Mouse (Mus musculus): ENCODE measurements at regions not wholly inside any gene's neighbourhood (a gene's known extent, or its start where the extent isn't known, plus 50 kb on each side); places are given as distances from the start of the nearest gene placed in this dataset.
"Not testable (repeated sequence)": the region's sequence is repeated elsewhere in the genome, so short reads cannot be mapped to it uniquely, and the experiment has no call there.

- ATAC-seq (replicated peaks; ENCODE audit: low FRiP score, poor library complexity, severe bottlenecking): no peak
Observed at GRCm38 (mm10) chr5:52016992-52017391, 173.3 kb downstream of the Dhx15 start.

GRCm38 (mm10) chr5:52015786-52016185 is 174.5 kb downstream of the Dhx15 start:
- ATAC-seq (replicated peaks; ENCODE audit: low FRiP score, poor library complexity, severe bottlenecking): no peak

DNA sequence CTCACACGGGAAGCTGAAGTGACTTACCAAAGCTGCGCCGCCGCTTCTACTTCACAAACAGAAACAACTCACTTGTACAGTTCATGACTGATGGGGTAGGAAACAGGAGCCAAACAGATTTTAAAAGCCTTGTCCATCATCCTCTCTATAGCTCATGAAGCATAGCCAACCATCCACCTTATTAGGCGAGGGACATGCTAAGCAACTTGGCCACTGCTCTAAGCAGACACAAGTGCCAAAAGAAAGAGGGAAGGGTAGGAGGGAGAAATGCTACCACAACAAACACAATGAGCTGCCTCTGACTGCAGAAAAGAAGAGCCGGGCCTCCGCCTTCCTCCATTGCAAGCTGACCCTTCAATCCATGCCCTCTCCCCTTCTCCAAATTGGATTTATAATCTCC is 179.9 kb downstream of the Dhx15 start:
- no peak for ATAC-seq (replicated peaks; ENCODE audit: low FRiP score, poor library complexity, severe bottlenecking)

- ATAC-seq (replicated peaks; ENCODE audit: low FRiP score, poor library complexity, severe bottlenecking): no peak
Observed at GRCm38 (mm10) chr5:52008942-52009341, 181.4 kb downstream of the Dhx15 start.

DNA sequence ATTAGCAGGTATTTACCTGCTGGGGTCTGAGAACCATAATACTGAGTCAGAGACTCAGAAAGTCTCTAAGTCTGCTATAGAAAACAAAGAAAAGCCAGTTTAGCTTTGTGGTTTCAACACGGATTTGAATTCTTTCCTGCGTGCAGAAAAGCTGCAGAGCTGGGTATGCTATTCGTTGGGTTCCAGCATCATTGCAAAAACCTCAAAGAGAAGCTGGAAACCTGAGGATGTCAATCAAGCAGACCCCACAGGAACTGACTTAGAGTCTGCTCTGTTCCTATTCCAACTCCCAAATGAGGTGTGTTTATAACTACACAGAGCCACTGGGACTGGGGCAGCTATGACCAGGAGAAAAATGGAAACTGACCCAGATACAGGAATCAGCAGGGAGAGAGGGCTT is 183.5 kb downstream of the Dhx15 start:
- ATAC-seq (replicated peaks; ENCODE audit: low FRiP score, poor library complexity, severe bottlenecking): no peak

GRCm38 (mm10) chr5:51990847-51991610 is 199.3 kb downstream of the Dhx15 start:
- no peak for ATAC-seq (replicated peaks; ENCODE audit: low FRiP score, poor library complexity, severe bottlenecking)

- ATAC-seq (replicated peaks; ENCODE audit: low FRiP score, poor library complexity, severe bottlenecking): no peak
Observed at GRCm38 (mm10) chr5:51989396-51989795, 200.9 kb downstream of the Dhx15 start.

GRCm38 (mm10) chr5:51988913-51989312 is 201.4 kb downstream of the Dhx15 start:
- ATAC-seq (replicated peaks; ENCODE audit: low FRiP score, poor library complexity, severe bottlenecking): no peak

DNA sequence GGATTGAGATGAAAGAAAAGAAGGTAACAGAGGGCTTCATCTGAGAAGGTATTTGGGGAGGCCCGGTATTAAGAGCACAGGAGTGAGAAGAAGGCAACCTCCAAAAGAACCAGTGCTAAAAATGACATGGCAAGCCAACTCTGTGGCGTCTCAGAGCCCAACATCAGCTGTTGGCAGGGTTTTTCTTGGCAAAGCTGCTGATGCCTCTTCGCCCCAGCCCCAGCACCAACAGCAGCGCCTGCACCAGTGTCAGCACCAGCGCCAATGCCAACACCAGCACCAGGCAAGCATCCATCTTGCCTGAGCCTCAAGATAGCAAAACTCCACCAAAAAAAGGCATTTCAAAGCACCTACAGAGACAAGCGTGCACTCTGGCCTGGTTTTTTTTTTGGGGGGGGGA is 205.3 kb downstream of the Dhx15 start:
- ATAC-seq (replicated peaks; ENCODE audit: low FRiP score, poor library complexity, severe bottlenecking): no peak

- ATAC-seq (replicated peaks; ENCODE audit: low FRiP score, poor library complexity, severe bottlenecking): no peak
Observed at GRCm38 (mm10) chr5:51982780-51983179, 207.5 kb downstream of the Dhx15 start.

- ATAC-seq (replicated peaks; ENCODE audit: low FRiP score, poor library complexity, severe bottlenecking): no peak
Observed at GRCm38 (mm10) chr5:51980901-51981300, 209.4 kb downstream of the Dhx15 start.

- ATAC-seq (replicated peaks; ENCODE audit: low FRiP score, poor library complexity, severe bottlenecking): no peak
Observed at GRCm38 (mm10) chr5:51952499-51952898, 237.8 kb downstream of the Dhx15 start.

GRCm38 (mm10) chr5:51949996-51950395 is 240.3 kb downstream of the Dhx15 start:
- peak; percentile 66; the same call in 1 of the 2 replicates for ATAC-seq (replicated peaks; ENCODE audit: low FRiP score, poor library complexity, severe bottlenecking)

DNA sequence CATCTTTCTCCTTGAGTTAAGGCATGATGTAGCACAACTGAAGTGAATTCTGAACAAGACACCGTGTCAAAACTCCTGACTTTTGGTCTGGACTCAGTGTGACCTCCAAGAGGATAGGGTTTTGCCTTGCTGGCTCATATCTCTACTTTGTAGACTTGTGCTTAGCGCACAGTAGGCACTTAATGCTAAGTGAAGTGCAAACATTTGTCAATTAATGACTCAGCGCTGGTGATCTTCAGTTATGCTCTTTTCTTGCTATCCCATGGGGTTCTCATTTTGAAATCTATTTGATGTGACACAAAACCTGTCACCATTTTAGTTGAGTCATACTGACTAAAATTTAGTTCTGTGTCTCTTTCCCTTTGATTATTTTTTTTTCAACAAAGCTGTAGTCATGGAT is 244.3 kb downstream of the Dhx15 start:
- no peak for ATAC-seq (replicated peaks; ENCODE audit: low FRiP score, poor library complexity, severe bottlenecking)

DNA sequence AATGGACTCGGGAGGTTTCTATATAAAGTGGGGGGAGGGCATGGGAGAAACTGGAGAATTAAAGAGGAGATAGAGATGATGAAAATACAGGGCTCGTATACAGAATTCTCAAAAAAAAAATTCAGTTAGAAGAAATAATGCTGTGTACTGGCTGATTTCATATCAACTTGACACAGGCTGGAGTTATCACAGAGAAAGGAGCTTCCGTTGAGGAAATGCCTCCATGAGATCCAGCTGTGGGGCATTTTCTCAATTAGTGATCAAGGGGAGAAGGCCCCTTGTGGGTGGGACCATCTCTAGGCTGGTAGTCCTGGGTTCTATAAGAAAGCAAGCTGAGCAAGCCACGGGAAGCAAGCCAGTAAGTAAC is 248.4 kb downstream of the Dhx15 start:
- not testable (repeated sequence) for ATAC-seq (replicated peaks; ENCODE audit: low FRiP score, poor library complexity, severe bottlenecking)

GRCm38 (mm10) chr5:51941255-51941924 is 248.9 kb downstream of the Dhx15 start:
- ATAC-seq (replicated peaks; ENCODE audit: low FRiP score, poor library complexity, severe bottlenecking): peak; percentile 88

DNA sequence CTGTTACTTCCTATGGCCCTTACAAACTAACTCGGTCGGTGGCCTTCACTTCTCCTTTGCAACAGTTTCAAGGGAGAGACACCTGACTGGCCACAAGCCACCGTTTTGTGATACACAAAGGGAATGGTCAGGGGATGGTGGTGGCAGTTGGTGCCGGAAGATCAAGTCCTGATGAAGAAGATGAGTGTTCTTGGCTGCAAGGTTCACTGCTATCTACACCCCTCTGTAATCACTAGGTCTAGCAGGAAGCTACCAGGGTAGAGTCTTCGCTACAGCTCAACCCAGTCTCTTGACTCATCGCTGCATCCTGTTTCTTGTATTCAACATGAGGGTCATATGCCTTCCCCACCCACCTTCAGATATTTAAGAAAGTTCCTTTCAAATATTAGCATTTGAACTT is 251.5 kb downstream of the Dhx15 start:
- no peak for ATAC-seq (replicated peaks; ENCODE audit: low FRiP score, poor library complexity, severe bottlenecking)

DNA sequence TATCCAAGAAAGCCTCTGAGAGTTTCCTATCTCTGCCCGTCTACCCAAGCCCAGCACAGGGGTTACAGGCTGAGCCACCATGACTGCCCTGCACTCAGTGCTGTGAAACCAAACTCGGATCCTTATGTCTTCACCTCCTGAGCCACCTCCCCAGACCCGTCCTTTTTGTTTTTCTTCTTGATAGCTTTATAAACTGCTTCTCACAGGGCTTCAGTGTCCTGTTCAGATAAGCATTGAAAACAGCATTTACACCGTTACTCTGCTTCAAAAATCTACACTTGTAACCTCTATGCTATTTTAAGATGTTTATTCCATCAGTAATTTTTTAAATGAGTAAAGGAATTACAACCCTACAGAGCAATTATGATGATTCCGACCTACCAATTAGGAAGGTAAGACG is 253.0 kb downstream of the Dhx15 start:
- ATAC-seq (replicated peaks; ENCODE audit: low FRiP score, poor library complexity, severe bottlenecking): no peak

DNA sequence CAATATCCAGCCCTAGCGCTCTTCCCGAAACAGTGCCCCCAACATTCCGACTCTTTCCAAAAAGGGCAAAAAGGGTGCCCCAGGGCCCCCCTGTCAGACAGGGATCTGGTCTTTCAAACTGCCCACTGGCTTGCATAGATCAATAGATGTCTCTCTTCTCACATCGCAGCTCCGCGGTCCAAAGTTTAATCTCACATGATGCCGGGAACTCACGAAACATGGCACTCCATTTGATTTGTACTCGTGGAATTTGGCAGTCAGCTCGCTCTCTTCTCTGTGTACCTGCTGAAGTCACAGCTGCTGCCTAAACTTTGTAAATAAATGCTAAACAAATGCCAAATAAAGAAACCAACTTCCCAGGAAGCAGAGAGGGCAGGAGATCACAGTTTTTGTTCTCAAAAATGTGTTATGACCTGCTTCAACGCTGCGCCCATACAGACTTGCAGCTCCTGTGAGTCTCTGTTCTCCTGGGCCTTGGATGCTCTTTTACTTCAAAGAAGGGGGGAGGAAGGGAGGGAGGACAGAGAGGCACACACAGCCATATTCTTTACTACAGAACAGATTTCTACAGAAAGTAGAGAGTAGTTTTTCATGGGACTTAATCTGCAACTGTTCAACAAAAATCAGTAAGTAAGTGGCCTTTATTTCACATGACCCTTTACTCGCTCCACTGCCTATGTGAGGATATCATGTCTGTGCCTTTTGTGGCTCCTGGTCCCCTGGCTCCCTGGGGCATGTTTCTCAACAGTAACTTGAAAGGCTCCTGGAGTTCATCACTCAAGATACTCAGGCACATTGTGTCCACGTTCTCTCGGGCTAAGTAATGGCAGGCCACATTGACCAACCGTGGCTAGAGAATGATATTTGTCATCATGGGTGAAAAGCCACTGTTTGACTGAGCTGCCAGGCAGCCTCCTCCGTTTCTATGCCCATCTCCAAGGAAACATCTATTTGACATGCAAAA is 254.6 kb downstream of the Dhx15 start:
- no peak for ATAC-seq (replicated peaks; ENCODE audit: low FRiP score, poor library complexity, severe bottlenecking)

DNA sequence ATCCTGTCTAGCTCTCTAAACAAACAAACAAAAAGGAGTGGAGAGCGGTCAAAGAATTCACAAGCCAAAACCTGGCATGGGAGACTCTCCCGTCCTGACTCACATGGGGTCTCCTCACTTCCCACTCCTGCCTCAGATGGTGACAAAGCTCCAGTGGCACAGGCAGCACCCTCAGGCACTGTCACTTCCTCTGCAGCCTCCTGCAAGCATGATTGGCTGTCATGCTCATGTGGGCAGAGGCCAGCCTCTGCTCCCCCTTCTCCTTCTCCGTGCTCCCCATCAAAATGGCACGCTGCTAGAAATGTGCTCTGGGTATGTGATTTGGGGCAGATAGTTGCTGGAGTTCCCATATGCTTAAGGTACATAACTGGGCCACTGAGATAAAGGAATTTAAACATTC is 255.4 kb downstream of the Dhx15 start:
- ATAC-seq (replicated peaks; ENCODE audit: low FRiP score, poor library complexity, severe bottlenecking): no peak
